Mouse (Mus musculus) MEL (cell line): Measurements from ENCODE around the gene Arl15.

ENCODE experiments used
- CTCF ChIP-seq, 3 experiments: IDR thresholded peaks in 2 of 3; conservative IDR thresholded peaks in 1 of 3; 2 replicates each; pipeline ENCODE4 v1.5.1; 2011 to 2012; ENCODE audit warnings: low read length in 3 of 3, low read depth in 2 of 3, mild to moderate bottlenecking in 2 of 3, improper control_type of control experiment in 1 of 3, inconsistent platforms in 1 of 3, mixed read lengths in 1 of 3, moderate library complexity in 1 of 3; ENCODE audit not compliant: control insufficient read depth in 1 of 3, insufficient read depth in 1 of 3, poor library complexity in 1 of 3, severe bottlenecking in 1 of 3
- MEF2A ChIP-seq: IDR thresholded peaks from 2 replicates; pipeline ENCODE4 v1.6.1; 2014; ENCODE audit warnings: low read depth, mild to moderate bottlenecking, inconsistent platforms, low read length, improper control_type of control experiment; ENCODE audit not compliant: poor library complexity, insufficient replicate concordance, severe bottlenecking; ENCODE audit errors: extremely low read depth
- RAD21 ChIP-seq: IDR thresholded peaks from 2 replicates; pipeline ENCODE4 v1.6.1; 2011; ENCODE audit warnings: mild to moderate bottlenecking, low read depth, low read length, improper control_type of control experiment
- TAL1 ChIP-seq: IDR thresholded peaks from 2 replicates; pipeline ENCODE4 v1.6.1; 2012; ENCODE audit warnings: mild to moderate bottlenecking, inconsistent platforms, low read length, moderate library complexity, mixed read lengths
- TCF12 ChIP-seq: IDR thresholded peaks from 2 replicates; pipeline ENCODE4 v1.6.1; 2014; ENCODE audit warnings: low read depth, mild to moderate bottlenecking, inconsistent platforms, low read length, improper control_type of control experiment, moderate library complexity

- TF ChIP-seq TCF12 (no peak), TAL1 (no peak), MEF2A (no peak), CTCF (IDR thresholded peaks at IDR 0.05 in 2 of 3, conservative IDR thresholded peaks at IDR 0.05 in 1 of 3; ENCODE audit: control insufficient read depth in 1 of 3, insufficient read depth in 1 of 3, low read depth in 2 of 3, low read length in 3 of 3, poor library complexity in 1 of 3, severe bottlenecking in 1 of 3) (no peak), RAD21 (no peak)
Observed at GRCm38 (mm10) chr13:113811910-113812592, 17.7 kb downstream of the Arl15 start.
